Mouse (Mus musculus) kidney, adult 11 months (tissue): ENCODE data around the gene Tmem184a.

Experiments
- DNase-seq: peaks from one replicate; pipeline ENCODE4 v3.0.0; 2022

The Tmem184a gene

DNA sequence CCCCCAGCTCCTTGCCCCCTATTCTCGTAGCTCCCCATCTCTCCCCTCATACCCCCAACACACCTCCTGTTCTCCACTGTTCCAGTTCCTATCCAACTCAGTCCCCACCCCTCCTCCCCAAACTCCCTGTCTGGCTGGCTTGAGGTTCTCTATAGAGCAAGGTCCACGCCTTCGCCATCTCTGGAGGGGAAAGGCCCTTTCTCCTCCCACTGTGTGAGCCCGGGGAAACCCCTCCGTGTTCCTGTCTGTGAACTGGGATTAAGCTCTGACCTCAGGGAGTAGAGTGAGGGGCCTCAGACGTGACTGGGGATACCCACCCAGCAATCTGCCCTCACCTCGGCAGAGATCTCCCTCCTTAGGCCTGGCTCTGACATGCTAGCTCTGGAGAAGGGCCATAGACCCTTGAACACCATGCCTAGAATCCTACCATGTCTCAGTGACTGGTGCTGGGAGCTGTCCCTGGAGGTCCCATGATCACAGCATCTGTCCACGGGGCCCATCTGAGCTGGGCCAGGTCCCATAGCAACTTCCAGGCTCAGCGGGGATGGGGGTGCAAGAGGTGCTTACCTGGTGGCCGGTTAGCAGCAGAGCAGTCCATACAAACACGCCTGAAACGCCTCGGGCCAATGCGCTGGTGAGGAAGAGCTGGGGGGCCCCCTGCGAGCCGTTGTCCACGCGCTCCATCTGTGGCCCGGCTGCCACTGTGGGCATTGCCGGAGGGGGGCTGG lies 7.2 kb downstream of the Tmem184a start:
- DNase-seq = no peak

DNA sequence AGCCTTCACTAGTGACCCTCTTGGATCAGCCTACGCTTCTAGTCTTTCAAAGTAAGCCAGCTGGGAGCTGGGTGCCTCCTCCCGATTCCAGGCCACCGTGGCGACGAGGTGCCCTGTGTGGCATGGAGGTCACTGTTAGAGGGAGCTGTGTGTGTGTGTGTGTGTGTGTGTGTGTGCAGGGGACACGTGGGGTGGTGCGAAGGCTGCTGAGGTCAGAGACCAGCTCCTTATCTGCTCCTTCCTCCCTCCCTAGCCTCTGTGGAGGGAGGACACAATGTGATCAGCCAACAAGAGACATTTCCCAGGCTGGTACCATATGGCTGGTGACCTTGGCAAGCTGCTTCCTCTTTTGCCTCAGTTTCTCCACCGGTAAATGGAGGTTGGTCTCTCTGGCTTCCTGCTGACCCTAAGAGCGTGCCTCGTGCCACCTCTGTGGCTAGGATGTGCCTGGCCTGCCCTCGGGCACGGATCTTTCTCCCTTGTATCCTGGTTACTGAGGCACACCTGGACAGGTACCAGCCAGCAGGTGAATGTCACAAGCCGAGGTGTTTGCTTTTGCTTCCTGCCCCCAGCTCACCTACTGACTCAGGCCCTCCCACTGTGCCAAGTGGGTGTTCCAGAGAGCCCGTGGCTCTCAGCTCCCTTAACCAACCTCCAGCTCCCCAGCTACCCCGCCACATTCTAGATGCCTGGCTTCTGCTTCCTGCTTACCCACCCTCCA lies 7.9 kb downstream of the Tmem184a start:
- peak; percentile 74 for DNase-seq

DNA sequence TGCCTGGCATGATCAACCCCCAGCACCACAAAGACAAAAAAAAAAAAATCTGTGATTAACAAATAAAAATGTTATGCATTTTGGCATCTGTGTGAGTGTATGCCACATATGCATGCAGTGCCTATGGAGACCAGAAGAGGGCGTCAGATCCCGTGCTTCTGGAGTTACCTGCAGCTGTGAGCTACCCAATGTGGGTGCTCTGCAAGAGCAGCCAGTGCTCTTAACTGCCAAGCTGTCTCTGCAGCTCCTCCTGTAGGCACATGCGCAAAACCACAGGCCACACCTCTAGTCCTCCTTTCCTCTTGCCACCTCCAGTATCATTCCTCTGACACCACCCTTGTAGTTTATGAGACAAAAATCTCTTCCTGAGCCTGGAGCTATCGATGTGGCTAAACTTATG lies 10.3 kb downstream of the Tmem184a start:
- peak; percentile 10 for DNase-seq

DNA sequence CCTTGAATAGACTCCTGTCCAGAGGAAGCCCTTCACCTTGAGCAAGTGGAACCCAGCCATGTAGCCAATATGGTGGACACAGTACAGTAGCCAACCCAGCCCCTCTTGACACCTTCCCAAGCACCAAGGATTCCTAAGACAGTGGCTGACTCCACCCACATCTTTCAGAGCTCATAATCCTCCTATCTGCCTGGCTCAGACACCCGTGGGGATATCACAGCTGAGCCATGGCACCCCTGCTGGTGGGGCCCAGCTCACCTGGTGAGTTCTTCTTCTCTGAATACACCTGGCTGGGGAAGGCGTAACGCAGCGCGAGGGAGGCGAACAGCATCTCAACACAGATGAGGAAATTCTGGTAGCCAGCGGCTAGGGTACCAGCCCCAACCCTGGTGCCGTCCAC lies 13.8 kb downstream of the Tmem184a start:
- peak; percentile 5 for DNase-seq

DNA sequence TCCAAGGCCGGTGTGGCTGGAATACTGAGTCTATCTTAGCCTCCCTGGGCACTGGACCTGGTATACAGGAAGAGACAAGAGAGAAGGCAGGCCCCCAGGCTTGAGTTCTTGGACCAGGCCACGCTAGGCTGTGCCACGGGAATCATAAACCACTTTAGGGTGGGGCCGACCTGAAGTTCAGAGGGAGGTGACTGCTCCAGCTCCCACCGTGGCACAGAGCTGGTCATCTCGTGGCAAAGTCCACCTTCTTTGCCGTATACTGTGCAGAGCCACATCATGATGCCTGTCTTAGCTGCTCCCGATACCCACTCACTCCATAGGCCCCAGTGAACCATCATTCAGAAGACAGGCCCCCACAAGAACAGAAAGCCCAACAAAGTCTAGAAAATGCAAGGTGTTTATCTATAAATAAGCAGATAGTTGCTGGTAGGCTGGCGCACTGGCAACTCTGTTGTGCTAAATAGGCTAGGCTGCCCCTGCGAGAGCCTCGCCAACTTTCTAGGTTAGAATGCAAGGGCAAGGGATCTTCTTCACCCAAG lies 15.1 kb downstream of the Tmem184a start:
- peak; percentile 6 for DNase-seq

DNA sequence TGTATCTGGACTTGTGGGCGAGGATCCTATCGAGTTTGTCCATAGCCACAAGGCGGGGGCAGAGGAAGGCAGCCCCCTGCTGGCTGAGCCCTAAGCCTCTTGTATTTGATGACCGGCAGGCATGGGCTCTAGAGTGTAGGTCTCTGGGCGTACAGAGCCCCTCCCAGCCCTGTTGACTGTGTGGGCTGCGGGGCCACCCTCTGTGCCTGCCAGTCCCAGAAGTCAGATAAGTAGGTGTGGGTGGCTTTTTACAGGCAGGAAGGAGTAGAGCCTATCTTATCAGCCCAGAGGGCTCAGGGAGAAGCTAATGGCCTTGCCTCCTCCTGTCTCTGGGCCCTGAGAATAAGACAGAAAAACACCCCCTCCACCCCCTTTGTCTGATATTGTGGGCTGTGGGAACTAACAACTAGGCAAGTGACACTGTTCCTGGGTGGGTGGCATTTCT lies 15.6 kb downstream of the Tmem184a start:
- no peak for DNase-seq

DNA sequence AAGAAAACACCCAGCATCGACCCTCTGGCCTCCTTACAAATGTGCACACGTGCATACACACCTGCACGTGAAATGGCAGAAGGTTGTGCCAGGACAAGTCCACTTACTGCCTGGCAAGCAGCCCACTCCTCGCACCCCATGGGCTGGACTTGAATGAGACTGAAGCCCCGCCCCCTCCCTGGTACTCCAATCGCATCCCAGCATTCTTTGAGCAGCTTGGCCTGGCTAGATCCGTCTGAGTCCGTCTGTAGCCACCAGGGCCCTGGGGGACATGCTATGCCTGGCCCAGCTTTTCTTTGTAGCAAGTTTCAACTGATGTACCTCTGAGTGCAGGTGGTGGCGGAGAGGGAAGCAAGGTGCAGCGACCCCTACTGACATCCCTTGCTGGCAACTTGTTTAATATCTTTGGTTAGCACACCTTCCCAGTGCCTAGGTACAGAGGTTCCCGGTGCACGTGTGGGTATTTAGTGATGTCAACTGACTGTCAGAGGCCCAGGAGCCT lies 16.1 kb downstream of the Tmem184a start:
- peak; percentile 90 for DNase-seq

DNA sequence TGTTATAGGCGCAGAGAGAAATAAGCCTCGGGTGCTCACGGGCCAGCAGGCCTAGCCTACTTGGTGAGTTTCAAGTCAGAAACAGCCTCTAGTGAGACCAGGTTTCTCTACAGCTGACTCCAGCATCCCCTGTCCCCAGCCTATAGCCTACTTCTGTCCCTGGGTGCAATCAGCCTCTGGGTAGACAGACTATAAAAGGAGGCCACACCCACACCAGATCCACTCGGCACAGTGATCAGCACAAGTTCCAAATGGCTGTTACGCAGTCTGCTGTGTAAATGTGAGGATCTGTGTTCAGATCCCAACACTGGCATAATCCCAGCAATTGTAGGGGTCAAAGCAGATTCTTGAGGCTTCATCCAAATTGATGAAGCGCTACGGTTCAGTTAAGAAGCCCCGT lies 16.6 kb downstream of the Tmem184a start:
- no peak for DNase-seq

DNA sequence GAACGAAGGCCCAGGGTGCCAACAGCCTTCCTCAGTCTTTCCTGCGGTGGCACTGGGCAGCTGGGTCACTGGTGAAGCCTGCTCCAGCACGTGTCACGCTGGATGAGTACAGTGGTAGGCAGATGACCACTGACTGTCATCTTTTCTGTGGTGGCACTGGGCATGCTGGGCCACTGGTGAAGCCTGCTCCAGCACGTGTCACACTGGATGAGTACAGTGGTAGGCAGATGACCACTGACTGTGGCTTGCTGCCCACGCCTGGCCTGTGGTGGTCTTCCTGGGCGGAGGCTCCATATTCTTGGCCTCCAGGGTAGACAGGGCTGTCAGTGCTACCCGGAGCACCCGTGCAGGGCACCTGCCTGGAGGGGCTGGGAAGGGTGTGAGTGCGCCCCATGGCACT lies 17.8 kb downstream of the Tmem184a start:
- no peak for DNase-seq

DNA sequence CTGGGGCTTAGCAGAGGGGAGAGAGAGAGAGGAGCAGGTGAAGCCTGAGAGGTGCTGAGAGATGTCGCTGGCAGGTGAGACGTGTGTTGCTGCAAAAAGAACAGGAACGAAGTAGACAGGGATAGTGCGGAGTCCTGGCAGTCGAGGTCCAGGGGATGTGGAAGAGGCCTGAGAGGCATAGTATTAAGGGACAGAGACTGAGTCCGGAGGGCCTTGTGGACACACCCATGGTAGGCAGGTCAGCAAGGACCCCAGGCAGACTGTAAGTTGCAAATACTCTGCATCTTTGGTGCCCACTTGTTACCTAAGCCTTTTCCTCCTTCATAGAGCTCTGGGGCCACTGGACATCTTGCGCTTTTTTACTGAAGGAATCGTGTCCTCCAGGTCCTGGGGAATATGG lies 18.5 kb downstream of the Tmem184a start:
- no peak for DNase-seq

DNA sequence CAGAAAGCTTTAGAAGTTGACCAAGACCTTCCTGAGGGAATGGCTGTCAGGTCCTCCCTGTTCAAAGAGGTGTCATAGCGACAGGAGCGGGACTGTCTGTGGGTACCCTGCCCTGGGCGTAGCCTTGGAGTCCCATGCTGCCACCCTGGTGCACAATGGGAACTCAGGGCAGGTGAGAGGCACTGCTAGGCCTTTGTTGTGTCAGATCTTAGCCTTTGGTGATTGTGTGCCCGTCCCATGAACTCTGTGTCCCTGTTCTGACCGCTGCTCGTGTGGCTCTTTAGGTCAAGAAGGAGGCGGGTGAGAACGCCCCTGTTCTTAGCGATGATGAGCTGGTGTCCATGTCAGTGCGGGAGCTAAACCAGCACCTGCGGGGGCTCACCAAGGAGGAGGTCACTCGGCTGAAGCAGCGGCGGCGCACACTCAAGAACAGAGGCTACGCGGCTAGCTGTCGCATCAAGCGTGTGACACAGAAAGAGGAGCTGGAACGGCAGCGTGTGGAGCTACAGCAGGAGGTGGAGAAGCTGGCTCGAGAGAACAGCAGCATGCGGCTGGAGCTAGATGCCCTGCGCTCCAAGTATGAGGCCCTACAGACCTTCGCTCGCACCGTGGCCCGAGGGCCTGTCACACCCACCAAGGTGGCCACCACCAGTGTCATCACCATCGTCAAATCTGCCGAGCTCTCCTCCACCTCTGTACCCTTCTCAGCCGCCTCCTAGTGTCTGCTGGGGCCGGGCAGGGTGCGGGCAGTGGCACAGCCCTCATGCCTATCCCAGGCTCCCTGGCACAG lies 19.7 kb downstream of the Tmem184a start:
- DNase-seq = peak; percentile 12

DNA sequence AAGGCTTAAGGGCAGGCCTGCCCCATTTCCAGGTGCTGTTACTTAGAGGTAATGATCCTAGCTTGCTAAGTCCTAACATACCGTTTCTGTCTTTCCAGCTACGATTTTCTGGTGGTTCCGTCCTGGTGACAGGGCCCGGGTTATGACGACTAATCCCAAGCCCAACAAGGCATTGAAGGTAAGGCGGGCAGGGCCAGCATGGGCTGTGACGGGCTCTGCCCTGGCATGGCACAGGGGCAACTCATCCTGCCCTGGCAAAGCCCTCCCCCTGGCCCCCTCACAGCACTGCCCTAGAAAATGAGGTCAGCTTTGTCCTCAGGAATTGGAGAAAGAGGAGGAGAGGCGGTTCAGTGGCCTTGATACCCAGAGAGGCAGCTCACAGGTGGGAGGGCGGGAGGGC lies 20.7 kb downstream of the Tmem184a start:
- peak; percentile 2 for DNase-seq

DNA sequence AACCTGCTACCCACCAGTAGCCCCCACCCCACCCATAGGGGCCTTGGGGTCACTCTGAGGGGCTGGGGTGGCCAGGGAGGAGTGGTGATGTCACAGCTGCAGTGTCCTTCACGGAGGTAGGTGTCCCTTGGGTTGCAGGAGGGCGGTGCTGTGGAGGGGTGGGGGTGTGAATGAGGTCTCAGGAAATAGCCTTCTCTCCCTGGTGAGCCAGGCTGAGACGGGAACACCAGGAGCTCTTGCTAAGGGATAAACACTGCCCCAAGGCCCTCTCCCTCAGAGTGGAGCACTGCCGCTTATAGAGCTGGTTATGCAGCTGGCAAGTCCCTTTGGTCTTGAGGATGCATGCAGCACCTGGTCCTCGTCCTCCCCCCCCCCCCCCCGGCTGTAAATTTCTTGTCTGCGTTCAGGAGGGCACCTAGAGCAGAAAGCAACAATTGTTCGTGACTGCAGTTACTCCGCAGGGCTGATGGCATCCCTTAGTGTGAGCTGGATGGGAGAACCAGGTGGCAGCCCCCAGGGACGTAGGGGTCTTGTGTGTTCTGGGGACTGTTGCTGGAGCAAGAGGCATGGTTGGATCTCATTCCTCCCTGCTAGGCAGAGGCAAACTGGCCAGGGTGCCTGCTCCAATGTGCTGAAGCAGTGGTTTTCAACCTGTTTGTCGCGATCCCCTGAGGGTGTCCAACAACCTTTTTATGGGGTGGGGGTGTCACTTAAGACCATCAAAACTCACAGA lies 21.4 kb downstream of the Tmem184a start:
- DNase-seq = peak; percentile 3

DNA sequence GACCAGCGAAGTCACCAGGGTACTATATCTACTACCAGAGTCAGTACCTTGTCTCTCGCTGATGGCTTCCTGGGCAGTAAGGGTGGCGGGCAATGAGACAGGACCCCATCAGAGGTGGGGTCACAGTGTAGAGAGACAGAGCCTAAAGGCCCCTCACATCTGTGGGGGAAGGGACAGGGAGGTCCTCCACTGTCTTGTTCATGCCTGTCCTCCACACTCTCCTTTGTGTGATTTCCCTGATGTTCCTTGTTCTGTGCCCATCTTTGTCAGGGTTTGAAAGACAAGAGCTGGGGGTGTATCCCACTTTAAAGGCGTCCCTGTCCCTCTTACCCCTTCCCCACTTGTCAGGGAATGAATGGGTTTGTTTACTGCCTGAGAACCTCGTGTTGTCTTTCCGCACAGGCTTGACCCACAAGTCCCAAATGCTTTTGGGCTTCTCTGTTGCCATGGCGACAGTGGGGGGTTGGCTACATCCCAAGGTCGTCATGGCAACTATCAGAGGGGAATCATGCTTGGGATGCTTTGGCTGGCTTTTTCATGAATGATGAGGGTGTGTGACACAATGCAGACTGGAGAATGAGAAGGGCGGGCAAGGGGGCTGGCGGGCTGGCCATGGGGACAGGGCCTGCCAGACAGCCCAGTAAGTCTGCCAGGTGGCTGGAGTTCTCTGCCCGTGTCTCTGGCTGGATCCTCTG lies 22.1 kb downstream of the Tmem184a start:
- DNase-seq = peak; percentile 91

DNA sequence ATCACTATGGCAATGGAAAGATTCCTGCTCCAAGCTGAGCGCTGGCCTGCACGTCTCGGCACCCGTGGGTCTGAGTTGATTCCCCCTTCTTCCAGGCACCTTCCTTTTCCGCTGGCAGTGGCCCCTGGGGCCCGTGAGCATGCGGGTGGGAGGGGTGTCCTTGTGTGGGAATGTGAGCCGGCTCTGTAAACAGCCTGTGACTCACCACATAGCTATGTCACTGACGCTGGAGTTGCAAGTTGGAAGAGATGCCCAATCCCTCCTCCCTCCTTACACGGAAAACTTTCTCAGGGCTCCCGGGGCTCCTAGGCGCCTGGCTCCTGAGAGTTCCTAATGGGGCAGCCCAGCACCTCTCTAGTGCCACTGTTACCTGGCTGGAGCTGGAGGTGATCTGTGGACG lies 22.8 kb downstream of the Tmem184a start:
- DNase-seq = peak; percentile 94

DNA sequence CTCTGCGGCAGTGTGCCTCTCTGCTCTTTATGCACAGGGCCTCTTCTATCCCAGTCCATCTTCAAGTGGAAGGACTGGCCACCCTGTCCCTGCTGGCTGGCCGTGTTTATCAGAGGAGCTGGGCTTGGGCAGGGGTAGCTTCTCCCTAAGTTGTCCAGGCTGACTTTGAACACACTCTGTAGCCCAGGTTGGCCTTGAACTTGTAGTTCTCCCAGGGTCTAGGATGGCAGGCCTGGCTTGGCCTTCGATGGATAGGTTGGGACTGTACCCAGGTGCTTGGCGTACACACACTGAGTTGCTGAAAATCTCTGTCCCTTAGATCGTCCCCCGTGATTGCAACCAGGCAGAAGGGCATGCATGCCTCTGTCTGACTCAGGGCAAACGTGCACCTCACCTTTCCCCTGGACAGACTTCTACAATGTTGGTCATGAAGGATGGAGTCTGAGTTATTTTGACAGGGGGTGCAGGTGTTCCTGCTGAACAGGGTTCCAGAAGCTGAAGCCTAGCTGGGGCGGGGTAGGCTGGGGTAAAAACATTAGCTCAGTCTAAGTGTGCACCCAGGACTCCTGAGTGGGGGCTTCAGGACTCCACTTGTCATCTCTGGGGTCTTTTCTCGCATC lies 23.6 kb downstream of the Tmem184a start:
- no peak for DNase-seq

DNA sequence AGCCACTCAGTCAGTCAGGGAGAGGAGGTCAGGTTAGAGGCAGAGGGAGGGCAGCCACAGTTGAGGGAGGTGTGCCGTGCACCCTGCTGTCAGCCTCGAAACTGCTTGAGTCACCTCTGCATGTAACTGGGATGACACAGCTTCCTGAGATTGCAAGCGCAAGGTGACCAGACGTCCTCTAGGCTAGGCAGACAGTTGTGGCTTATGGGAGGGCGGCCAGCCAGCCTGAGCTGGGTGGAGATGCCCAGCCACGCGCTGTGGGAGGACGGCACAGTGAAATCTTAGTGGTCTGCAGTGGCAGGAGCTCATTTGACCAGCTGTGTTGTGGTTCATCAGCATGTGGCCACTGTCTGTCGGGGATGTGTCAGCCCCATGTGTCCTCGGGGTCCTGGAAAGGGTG lies 24.8 kb downstream of the Tmem184a start:
- DNase-seq = peak; percentile 47

DNA sequence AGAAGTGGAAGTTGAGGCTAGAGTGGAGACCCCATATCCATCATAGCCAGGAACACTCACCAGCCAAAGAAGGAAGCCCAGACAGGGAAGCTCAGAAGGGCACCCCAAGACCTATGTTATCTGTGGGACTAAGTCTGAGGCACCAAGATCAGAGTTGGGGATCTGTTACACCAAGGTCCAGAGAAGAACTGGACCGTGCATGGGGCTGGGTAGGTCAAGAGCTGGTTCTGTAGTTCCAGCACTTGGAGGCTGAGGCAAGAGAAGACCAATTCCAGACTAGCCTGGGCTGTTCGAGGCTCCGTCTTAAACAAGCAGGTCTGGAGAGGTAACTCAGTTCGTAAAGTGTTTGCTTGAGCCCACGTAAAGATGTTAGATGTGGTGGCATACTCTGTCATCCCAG lies 25.6 kb downstream of the Tmem184a start:
- no peak for DNase-seq

DNA sequence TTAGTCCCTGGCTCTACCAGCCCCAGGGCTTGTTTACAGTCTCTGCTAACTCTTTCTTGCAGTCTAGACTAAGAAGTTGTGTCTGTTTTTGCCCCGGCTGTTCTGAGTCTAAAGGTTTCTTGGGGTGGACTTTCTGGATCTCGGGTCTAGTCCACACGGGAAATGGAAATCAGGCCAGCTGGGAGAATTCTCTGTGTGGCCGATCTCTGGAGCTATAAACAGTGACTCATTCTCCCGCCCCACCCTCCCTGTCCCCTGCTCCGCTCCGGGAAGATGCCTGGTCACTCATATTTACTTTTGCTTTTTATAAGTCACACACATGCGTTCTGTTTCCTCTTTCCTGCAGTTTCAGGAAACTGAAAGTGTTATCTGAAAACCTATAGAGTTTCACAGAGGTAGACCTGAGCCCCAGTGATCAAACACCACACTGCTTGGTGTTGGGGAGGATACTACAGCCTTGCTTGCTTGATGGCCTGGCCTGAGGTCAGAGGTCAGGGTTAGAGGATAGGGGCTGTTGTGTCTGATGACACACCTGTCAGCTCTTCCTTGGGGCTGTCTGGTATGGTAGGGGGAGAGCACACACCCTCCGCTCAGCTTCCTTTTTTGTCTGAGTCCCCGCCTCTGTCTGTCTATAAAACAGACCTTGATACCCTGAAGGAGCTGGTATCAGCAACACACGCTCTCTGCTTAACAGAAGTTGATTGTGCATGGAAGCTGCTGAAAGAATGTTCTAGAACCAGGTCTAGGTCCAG lies 26.2 kb downstream of the Tmem184a start:
- DNase-seq = peak; percentile 78

DNA sequence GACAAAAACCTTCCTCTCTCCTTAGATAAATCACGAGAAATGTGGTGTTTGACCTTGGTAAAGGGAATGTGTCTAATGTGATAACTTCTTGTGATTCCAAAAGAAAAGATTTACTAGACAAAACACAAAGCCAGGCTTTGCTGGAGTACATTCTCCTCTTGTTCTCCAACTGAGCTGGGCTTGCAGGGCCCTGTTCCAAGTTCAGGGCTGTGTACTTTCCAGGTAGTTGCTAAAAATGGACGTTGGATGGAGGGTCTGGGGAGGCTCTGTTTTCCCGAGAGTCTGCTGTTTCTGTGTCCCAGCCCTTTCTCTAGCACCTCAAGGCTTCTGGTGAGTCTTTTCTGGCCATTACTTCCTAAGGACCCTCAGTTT lies 26.8 kb downstream of the Tmem184a start:
- DNase-seq = no peak
